Mouse (Mus musculus) kidney, embryonic 14.5 days (tissue): ENCODE data around the gene C1qtnf6. TPM values are rescaled to one million over a fixed set of nuclear protein-coding genes. Genes with fewer than 3 reads are reported as not detected.

Source experiments
- ATAC-seq: fragments of 200-750 bp; cut with Nextera tagmentation; 2 replicates; pipeline ENCODE4 v1.8.0; 2017; ENCODE audit warnings: moderate number of reproducible peaks, mild to moderate bottlenecking, moderate TSS enrichment, moderate library complexity; ENCODE audit not compliant: low FRiP score, low TSS enrichment
- H3K27ac ChIP-seq: fragments of 300-500 bp; sonication (generic); 2 replicates; pipeline ENCODE4 v1.5.1; 2014; ENCODE audit warnings: low read depth, mild to moderate bottlenecking, low read length, moderate library complexity, mixed read lengths
- H3K27me3 ChIP-seq: fragments of 300-500 bp; sonication (generic); 2 replicates; pipeline ENCODE4 v1.6.1; 2014; ENCODE audit warnings: mild to moderate bottlenecking, low read length; ENCODE audit not compliant: control insufficient read depth, insufficient read depth
- H3K36me3 ChIP-seq: fragments of 300-500 bp; sonication (generic); 2 replicates; pipeline ENCODE4 v1.6.1; 2014; ENCODE audit warnings: low read length, mixed read lengths; ENCODE audit not compliant: control insufficient read depth, insufficient read depth
- H3K4me1 ChIP-seq: fragments of 300-500 bp; sonication (generic); 2 replicates; pipeline ENCODE4 v1.6.1; 2014; ENCODE audit warnings: low read length, mixed read lengths; ENCODE audit not compliant: control insufficient read depth, insufficient read depth
- H3K4me2 ChIP-seq: fragments of 300-500 bp; sonication (generic); replicated peaks from 2 replicates; pipeline ENCODE4 v1.6.1; 2014; ENCODE audit warnings: low read depth, mild to moderate bottlenecking, low read length
- H3K4me3 ChIP-seq: fragments of 300-500 bp; sonication (generic); 2 replicates; pipeline ENCODE4 v1.5.1; 2014; ENCODE audit warnings: mild to moderate bottlenecking, low read length
- H3K9ac ChIP-seq: fragments of 300-500 bp; sonication (generic); 2 replicates; pipeline ENCODE4 v1.6.1; 2014; ENCODE audit warnings: low read depth, mild to moderate bottlenecking, low read length, moderate library complexity
- H3K9me3 ChIP-seq: fragments of 300-500 bp; sonication (generic); 2 replicates; pipeline ENCODE4 v1.6.1; 2016; ENCODE audit warnings: low read length; ENCODE audit not compliant: control insufficient read depth
- WGBS: fragments of 180-500 bp; shearing (Covaris S2); extraction: QIAGEN DNeasy Blood & Tissue Kit; methylation state at CpG from one replicate; pipeline ENCODE4 v1.1.7; 2014; 5-methylcytosine and 5-hydroxymethylcytosine counted together
- polyA plus RNA-seq: library from polyadenylated mRNA; unstranded; fragments of >200 nt; fragmentation: Nextera tagmentation; extraction: Ambion mirVana; gene quantifications from 2 replicates; pipeline ENCODE4 v1.2.1, GENCODE M21; 2014

Gene C1qtnf6
- polyA plus RNA-seq, 1 experiment from 2014 or later = 31.9 TPM

DNA sequence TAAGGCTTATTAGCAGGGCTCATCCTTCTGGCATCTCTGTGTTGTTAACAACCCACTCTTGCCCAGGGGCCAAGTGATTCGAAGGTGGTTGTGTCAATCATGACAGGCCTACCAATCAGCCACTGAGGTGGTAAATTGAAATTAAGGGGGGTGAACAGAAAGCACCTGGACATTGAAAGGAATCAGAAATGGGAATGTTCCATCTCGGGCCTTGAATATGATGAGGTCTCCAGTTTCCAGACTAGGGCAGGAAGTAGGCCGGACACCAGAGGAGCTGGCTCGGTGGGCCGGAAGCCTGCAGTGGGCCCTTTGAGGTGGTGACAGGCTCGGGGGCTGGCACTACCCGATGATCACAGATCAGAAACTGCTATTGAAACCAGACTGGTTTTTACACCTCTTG lies 3.2 kb downstream of the C1qtnf6 start:
- WGBS = 71% methylated on average over 7 of the region's 7 CpGs
- Histone ChIP-seq H3K9ac (no peak overlapping the region), H3K4me3 (no peak overlapping the region), H3K27me3 (no peaks in the 10 kb centered on the region), H3K36me3 (no peaks in the 10 kb centered on the region; the same call in 1 of the 2 replicates), H3K4me1 (peaks cover 25% of the 10 kb centered on the region), H3K27ac (no peak overlapping the region), H3K9me3 (no peaks in the 10 kb centered on the region), H3K4me2 (no peak overlapping the region)
- ATAC-seq = no peak

DNA sequence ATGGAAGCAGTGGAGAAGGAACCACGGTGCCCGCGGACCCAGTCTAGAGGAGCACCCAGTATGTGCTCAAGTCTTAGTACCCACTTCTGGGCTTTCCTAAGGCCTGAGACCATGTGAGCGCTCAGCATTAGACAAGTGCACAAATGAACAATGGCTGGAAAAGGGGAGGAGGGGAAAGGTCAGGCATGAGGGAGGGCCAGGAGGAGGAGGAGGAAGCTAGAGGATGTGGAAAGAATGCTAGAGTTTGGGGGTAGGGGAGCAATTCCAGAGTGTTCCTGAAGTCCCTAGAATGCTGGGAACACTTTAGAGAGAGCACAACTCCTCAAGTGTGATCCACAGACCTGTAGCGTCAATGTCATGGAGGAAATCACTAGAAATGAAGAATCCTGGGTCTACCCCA lies 7.1 kb downstream of the C1qtnf6 start:
- Histone ChIP-seq H3K4me2 (no peak overlapping the region), H3K27me3 (no peaks in the 10 kb centered on the region), H3K4me3 (no peak overlapping the region), H3K4me1 (peaks cover 7% of the 10 kb centered on the region; the same call in 1 of the 2 replicates), H3K27ac (no peak overlapping the region), H3K9me3 (no peaks in the 10 kb centered on the region), H3K36me3 (no peaks in the 10 kb centered on the region; the same call in 1 of the 2 replicates), H3K9ac (no peak overlapping the region)
- ATAC-seq = no peak
- WGBS = 83% methylated on average over 5 of the region's 5 CpGs

DNA sequence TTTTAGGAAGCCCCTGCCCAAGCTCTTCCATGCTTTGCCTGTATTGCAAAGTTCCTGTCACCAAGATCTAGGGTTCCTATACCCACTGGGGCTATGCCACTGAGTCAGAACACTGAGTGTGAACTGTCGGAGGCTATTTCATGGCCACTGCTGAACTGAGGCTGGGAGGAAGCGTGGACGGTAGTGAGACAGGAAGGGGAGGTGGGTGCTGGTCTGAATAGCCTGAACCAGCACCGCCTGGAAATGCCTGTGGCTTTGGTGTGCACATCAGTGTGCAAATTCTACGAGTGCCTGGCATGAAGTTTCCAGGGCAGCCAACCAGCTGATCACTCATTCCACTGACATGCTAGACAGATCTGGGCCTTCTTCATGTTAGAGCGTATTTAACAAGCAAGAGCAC lies 9.3 kb downstream of the C1qtnf6 start:
- H3K27me3 ChIP-seq = no peaks in the 10 kb centered on the region
- no peak overlapping the region for H3K4me2 ChIP-seq
- no peak overlapping the region for H3K27ac ChIP-seq
- H3K36me3 ChIP-seq = no peaks in the 10 kb centered on the region; the same call in 1 of the 2 replicates
- H3K9ac ChIP-seq = no peak overlapping the region
- H3K9me3 ChIP-seq = no peaks in the 10 kb centered on the region
- 0 out of 2 replicates have a peak, but pooled peaks cover 3% of the 10 kb centered on the region for H3K4me1 ChIP-seq
- H3K4me3 ChIP-seq = no peak overlapping the region
- WGBS = 59% methylated on average over 6 of the region's 6 CpGs
- no peak for ATAC-seq

DNA sequence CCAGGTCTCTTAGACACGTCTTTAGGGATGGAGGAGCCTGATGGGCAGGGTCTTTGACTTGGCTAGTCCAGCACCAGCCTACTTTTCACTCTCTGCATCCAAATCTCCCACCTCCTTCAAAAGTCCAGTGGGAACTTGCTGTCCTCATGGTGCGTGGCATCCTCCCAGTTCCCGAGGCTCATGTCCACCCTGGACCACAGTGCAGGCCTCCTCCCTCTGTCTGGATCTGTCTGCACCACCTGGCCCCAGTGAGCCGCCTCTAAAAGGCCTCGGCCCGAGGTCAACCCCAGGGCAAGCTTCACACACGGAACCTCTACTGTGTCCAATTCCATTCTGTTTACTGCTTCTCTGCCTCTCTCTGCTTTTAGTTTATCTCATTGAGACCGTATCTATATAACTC lies 9.9 kb downstream of the C1qtnf6 start:
- WGBS = 70% methylated on average over 8 of the region's 8 CpGs
- ATAC-seq = no peak
- Histone ChIP-seq H3K4me1 (peaks cover 7% of the 10 kb centered on the region), H3K4me2 (no peak overlapping the region), H3K9me3 (no peaks in the 10 kb centered on the region), H3K36me3 (no peaks in the 10 kb centered on the region; the same call in 1 of the 2 replicates), H3K27me3 (no peaks in the 10 kb centered on the region), H3K4me3 (no peak overlapping the region), H3K9ac (no peak overlapping the region), H3K27ac (no peak overlapping the region)

DNA sequence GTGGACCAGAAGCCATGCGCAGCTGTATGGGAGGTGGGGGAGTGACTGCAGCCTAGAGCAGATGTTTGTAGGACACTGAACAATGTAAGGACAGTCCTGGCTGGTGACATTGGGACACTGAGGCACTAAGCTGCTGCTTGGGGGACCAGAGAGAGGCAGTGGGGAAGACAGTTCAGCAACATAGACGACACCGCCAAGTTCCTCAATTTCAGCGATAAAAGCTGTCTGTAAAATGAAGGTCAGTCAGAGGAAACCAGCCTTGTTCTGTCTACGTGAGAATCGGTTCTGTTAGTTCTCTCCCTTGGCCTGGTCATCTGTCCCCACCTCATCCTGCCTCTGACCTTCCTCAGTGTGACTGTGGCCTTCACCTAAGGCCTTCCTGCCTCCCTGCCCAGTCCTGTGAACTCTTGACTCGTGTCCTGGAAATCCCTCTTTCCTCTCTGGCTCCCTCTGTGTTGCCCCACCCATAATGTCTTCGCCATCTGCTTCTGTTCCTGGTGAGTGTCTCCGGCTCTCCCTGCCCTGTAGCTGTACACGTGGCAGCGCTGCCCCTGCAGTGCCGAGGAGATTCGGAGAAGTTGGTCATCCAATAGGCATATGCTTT lies 11.0 kb downstream of the C1qtnf6 start:
- H3K27me3 ChIP-seq = no peaks in the 10 kb centered on the region
- no peak overlapping the region for H3K4me3 ChIP-seq
- H3K4me1 ChIP-seq = peaks cover 10% of the 10 kb centered on the region
- 72% methylated on average over 13 of the region's 13 CpGs for WGBS
- H3K27ac ChIP-seq = no peak overlapping the region
- H3K9me3 ChIP-seq = no peaks in the 10 kb centered on the region
- no peak for ATAC-seq
- H3K4me2 ChIP-seq = no peak overlapping the region
- no peak overlapping the region for H3K9ac ChIP-seq
- no peaks in the 10 kb centered on the region; the same call in 1 of the 2 replicates for H3K36me3 ChIP-seq

DNA sequence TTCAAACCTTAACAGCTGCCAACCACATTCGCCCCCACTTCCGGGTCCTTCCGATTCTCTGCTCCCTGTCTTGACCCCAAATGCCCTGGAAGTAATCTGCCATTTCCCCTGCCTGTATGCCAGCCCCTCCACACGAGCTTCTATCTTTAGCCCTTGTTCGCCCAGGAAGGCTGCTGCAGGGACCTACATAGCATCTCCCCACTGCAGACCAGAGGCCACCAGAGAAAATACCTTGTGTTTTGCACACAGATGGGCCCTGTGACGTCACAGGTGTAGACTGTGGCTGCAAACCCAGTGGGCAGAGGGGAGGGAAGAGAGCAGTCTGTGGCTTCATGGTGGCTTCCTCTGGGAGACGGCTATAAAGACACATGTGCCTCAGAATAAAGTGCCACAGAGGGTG lies 13.0 kb downstream of the C1qtnf6 start:
- Histone ChIP-seq H3K4me3 (no peak overlapping the region), H3K4me2 (no peak overlapping the region), H3K9ac (no peak overlapping the region), H3K27me3 (no peaks in the 10 kb centered on the region), H3K27ac (no peak overlapping the region), H3K9me3 (no peaks in the 10 kb centered on the region), H3K36me3 (no peaks in the 10 kb centered on the region), H3K4me1 (peaks cover 10% of the 10 kb centered on the region)
- ATAC-seq = no peak
- WGBS = 60% methylated on average over 7 of the region's 7 CpGs

DNA sequence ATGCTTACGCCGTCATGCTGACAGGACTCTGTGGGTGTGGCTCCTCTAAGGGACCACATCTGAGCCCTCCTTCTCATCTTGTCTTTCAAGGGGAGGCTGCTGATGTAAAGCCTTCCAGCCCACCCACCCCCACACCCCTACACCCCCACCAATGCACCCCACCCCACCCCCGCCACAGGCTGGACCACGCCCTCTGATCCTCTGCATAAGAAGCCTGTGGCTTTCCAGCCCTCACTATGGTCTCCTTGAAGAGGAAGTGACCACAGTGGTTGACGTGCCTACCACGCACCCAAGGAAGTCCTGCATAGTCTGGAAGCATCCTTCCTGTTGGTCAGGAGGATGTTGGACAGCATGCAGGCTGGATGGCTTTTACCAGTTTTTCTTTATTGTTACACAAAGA lies 15.5 kb downstream of the C1qtnf6 start:
- H3K27ac ChIP-seq = no peak overlapping the region
- no peaks in the 10 kb centered on the region for H3K9me3 ChIP-seq
- no peaks in the 10 kb centered on the region for H3K27me3 ChIP-seq
- H3K4me1 ChIP-seq = peaks cover 18% of the 10 kb centered on the region
- no peak overlapping the region for H3K9ac ChIP-seq
- H3K4me2 ChIP-seq = no peak overlapping the region
- 78% methylated on average over 6 of the region's 6 CpGs for WGBS
- no peaks in the 10 kb centered on the region for H3K36me3 ChIP-seq
- no peak overlapping the region for H3K4me3 ChIP-seq
- ATAC-seq = no peak

DNA sequence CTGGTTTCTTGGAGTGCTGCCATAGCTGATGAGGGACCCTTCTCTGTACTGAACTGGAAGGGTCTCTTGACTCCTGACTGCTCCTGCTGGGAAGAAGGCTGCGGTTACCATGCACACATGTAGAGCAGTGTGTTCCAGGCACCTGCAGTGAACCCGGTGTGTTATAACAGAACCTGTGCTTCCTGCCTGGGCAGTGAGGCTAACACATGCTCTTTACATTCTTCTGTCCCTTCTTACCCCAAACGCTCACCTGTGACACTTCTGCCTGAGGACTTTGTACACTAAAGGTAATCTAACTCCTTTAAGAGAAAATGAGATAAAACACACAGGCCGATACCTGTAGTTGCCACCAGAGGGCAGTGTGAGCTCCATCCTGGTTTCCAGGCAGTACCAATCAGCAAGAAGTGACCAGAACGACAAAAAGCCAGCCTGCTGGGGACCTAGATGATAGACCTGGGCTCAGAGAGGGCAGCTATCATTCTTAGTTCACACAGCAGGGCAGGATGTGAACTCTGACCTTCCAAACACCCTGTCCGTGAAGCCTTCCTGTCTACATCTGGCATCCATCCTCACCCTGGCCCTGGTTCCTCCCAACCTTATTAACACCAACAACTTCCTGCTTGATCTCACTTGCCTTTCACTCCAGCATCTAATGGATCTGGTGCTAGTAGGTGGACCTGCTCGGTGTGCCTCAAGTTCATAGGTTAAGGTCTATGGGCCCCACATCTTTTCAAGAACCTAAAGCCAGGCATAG lies 16.6 kb downstream of the C1qtnf6 start:
- Histone ChIP-seq H3K36me3 (no peaks in the 10 kb centered on the region), H3K9me3 (no peaks in the 10 kb centered on the region), H3K27me3 (no peaks in the 10 kb centered on the region), H3K27ac (no peak overlapping the region), H3K4me3 (no peak overlapping the region), H3K9ac (no peak overlapping the region), H3K4me1 (peaks cover 22% of the 10 kb centered on the region), H3K4me2 (no peak overlapping the region)
- ATAC-seq = peak; percentile 55; the same call in 1 of the 2 replicates
- 28% methylated on average over 7 of the region's 7 CpGs for WGBS

DNA sequence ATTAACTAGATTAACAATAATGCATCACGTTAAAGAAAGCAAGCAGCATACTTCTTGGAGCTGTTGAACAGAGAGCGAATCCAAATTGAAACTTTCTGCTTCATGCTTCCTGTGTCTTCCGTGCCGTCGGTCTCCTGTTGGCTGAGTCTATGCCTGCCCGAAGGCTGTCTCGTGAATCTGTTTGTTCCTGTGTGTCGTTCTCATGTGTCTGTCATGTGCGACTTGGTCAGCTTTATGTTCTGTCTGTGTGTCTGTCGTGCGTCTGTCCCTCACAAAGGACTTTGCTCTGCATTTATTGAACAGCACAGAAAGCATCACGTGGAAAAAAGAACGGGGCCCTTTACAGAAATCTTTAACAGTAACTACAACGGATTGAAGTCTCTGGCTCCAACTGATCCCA lies 18.2 kb downstream of the C1qtnf6 start:
- peaks cover 22% of the 10 kb centered on the region for H3K4me1 ChIP-seq
- H3K27me3 ChIP-seq = no peaks in the 10 kb centered on the region
- no peak overlapping the region for H3K4me2 ChIP-seq
- H3K36me3 ChIP-seq = no peaks in the 10 kb centered on the region
- H3K27ac ChIP-seq = no peak overlapping the region
- no peak for ATAC-seq
- H3K4me3 ChIP-seq = no peak overlapping the region
- WGBS = 78% methylated on average over 14 of the region's 14 CpGs
- no peaks in the 10 kb centered on the region for H3K9me3 ChIP-seq
- H3K9ac ChIP-seq = no peak overlapping the region
